ENCODE assay signal across 17 mouse cellular contexts in genomic region chr2:125454781-125455180, GRCm38 (mm10). TPM values are rescaled to one million over a fixed set of nuclear protein-coding genes. Genes with fewer than 3 reads are reported as not detected.
"Had no signal": no experiment of that assay in that cellular context is flagged by ENCODE, and none has a peak within 500 bp of the region (broad histone marks: within the 10 kb centered on the region; RNA-seq: fewer than 3 reads in every experiment).

No protein-coding gene starts in this region.

- ATAC-seq: midbrain, embryonic 15.5 days had no signal

- H3K27me3 ChIP-seq: limb, embryonic 13.5 days; midbrain, embryonic 15.5 days; neural tube, embryonic 12.5 days had no signal

- H3K9ac ChIP-seq: limb, embryonic 13.5 days; liver, embryonic 14.5 days; midbrain, embryonic 15.5 days; neural tube, embryonic 12.5 days had no signal

- H3K4me3 ChIP-seq: limb, embryonic 13.5 days; midbrain, embryonic 15.5 days; neural tube, embryonic 12.5 days had no signal

- H3K36me3 ChIP-seq: limb, embryonic 13.5 days; midbrain, embryonic 15.5 days; neural tube, embryonic 12.5 days had no signal

- H3K9me3 ChIP-seq: limb, embryonic 13.5 days; midbrain, embryonic 15.5 days; neural tube, embryonic 12.5 days had no signal

- H3K4me1 ChIP-seq: midbrain, embryonic 15.5 days had no signal

- H3K4me2 ChIP-seq: limb, embryonic 13.5 days; midbrain, embryonic 15.5 days; neural tube, embryonic 12.5 days had no signal

- H3K27ac ChIP-seq: kidney, postnatal 0 days; limb, embryonic 13.5 days; liver, embryonic 14.5 days; midbrain, embryonic 15.5 days; neural tube, embryonic 12.5 days had no signal

- DNase-seq: kidney, adult 11 months; kidney, adult 9 months; left cerebral cortex, postnatal 4 days; lung, adult 18-20 months; right cerebral cortex, postnatal 4 days; spleen, adult 18-20 months; thymus, adult 2 months; thymus, postnatal 36 days had no signal

RNA-seq across cellular contexts. Expression of gene Gm9913, which starts 50.1 kb away (rescaled TPM):
- total RNA-seq: liver, adult 2 months; megakaryocyte-erythroid progenitor cell, adult 5-6 weeks; monocyte, adult 5-6 weeks; neutrophil, adult 5-6 weeks had no signal
- polyA plus RNA-seq: liver, adult 2 months; liver, embryonic 14.5 days had no signal

RNA-seq across cellular contexts. Expression of gene Fbn1, which starts 53.0 kb away (rescaled TPM):
- total RNA-seq: megakaryocyte-erythroid progenitor cell, adult 5-6 weeks; monocyte, adult 5-6 weeks had no signal
